Comparison of ENCODE assay signal across 8 mouse cellular contexts in the genomic region with DNA sequence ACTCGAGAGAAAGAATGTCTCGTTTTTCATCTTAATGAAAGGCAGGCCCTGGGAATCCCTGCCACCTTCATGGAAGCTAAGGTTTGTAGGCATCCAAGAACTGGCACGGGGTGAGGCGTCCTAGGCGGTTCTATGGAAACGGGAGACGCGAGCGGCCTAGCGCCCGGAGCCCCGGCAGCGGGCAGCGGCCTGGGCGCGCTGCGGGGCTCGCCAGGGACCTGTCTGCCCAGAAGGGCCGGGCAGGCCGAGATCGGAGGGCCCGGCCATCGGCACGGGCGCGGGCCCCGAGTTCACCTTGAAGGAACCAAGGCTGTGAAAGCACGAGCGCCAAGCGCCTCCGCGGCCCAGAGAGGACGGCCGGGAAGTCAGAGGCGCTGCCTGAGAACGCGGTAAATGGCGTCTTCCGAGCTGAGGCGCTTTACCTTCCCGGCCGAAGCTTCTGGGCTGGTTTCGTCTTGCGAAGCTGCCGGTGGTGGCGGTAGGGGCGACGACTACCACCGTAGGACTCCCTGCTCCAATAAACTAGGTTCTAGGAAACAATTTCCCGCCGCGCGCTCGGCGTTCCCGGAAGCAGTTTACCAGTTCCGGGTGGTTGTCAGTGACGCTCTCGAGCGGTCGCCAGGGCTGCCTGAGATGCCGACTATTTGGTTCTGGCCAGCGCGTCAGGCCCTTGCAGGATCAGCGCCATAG. TPM values are rescaled to one million over a fixed set of nuclear protein-coding genes. Genes with fewer than 3 reads are reported as not detected.
DNase-seq lines count a peak whose midpoint lies in the region; ATAC-seq lines count a peak whose summit lies in the region.

Slf1 (minus strand) TSS at position 543 of the 690 bp plus-strand sequence.
2210408I21Rik (plus strand) TSS at position 610 of the 690 bp plus-strand sequence.

- H3K36me3 ChIP-seq in hindbrain, embryonic 11.5 days (ENCODE audit: control insufficient read depth, insufficient read depth, low read length) = no peaks in the 10 kb centered on the region

- H3K27me3 ChIP-seq in hindbrain, embryonic 11.5 days (ENCODE audit: control insufficient read depth, insufficient read depth, low read length) = no peaks in the 10 kb centered on the region

- H3K27ac ChIP-seq in hindbrain, embryonic 11.5 days (ENCODE audit: low read depth, low read length) = peak within 1 kb of the TSS; percentile 94

- no peaks in the 10 kb centered on the region for H3K4me1 ChIP-seq in hindbrain, embryonic 11.5 days (replicated peaks; ENCODE audit: control insufficient read depth, insufficient read depth, low read length)

- peak; percentile 81 for DNase-seq in MN1 (ENCODE audit: low spot score)
- DNase-seq in cerebellum, adult 9-10 months = peak; percentile 86
- peak; percentile 79 to 93 for DNase-seq in frontal cortex, adult 2 months (ENCODE audit: extremely low spot score in 1 of 2, low spot score in 1 of 2)
- peak; percentile 92 for DNase-seq in hindbrain, embryonic 11.5 days (ENCODE audit: low spot score)
- peak; percentile 85 to 89 for DNase-seq in layer of hippocampus, postnatal 10 days (ENCODE audit: low spot score in 2 of 2)
- DNase-seq in lung, postnatal 10 days = peak; percentile 91
- DNase-seq in ovary, postnatal 36 days (ENCODE audit: low spot score) = peak; percentile 86
- peak; percentile 81 for DNase-seq in thymus, postnatal 25 days

- WGBS in hindbrain, embryonic 11.5 days = under 1% methylated on average over 65 of the region's 65 CpGs

- peak within 1 kb of the TSS; percentile 96 for H3K4me3 ChIP-seq in hindbrain, embryonic 11.5 days (ENCODE audit: low read depth, low read length)

- peak; percentile 97 for ATAC-seq in hindbrain, embryonic 11.5 days (ENCODE audit: low FRiP score)

- peak within 1 kb of the TSS; percentile 93 for H3K9ac ChIP-seq in hindbrain, embryonic 11.5 days (ENCODE audit: low read depth, low read length)

- H3K4me2 ChIP-seq in hindbrain, embryonic 11.5 days (replicated peaks; ENCODE audit: low read depth, low read length) = peak within 1 kb of the TSS; percentile 58

- H3K9me3 ChIP-seq in hindbrain, embryonic 11.5 days (ENCODE audit: control insufficient read depth, low read length) = no peaks in the 10 kb centered on the region

RNA-seq across cellular contexts. Expression of gene Slf1, which starts in this region (rescaled TPM):
- polyA plus RNA-seq in frontal cortex, adult 2 months (2012; rRNA removed) = 16.6 and 16.9 TPM in 2 replicates
- polyA plus RNA-seq in hindbrain, embryonic 11.5 days (2014; fragmentation: Nextera tagmentation; extraction: Ambion mirVana) = 45.4 and 55.1 TPM in 2 replicates
- 10 to 100 TPM; 23.2 to 24.1 TPM for total RNA-seq in layer of hippocampus, postnatal 10 days (2021)

RNA-seq across cellular contexts. Expression of gene 2210408I21Rik, which starts in this region (rescaled TPM):
- 3.8 and 4.2 TPM in 2 replicates for polyA plus RNA-seq in frontal cortex, adult 2 months (2012; rRNA removed)
- 13.1 and 14.4 TPM in 2 replicates for polyA plus RNA-seq in hindbrain, embryonic 11.5 days (2014; fragmentation: Nextera tagmentation; extraction: Ambion mirVana)
- total RNA-seq in layer of hippocampus, postnatal 10 days (2021) = 10 to 100 TPM; 19.8 to 21.3 TPM

Comparison
In these comparisons a context has a peak if more than half of its experiments do, and no peak if none do; other contexts are left out.
1. Peak in every context shown above with its lines: DNase-seq, ATAC-seq, H3K4me3 ChIP-seq and H3K27ac ChIP-seq.